Mouse (Mus musculus) ES-E14 (cell line): ENCODE data around the gene Magi1.

Experiments used
- CHD2 ChIP-seq: IDR thresholded peaks from 2 replicates; pipeline ENCODE4 v1.6.1; 2014; ENCODE audit warnings: mild to moderate bottlenecking, low read depth, low read length, inconsistent platforms
- MAFK ChIP-seq: IDR thresholded peaks from 2 replicates; pipeline ENCODE4 v1.6.1; 2014; ENCODE audit warnings: mild to moderate bottlenecking, low read depth, low read length, inconsistent platforms; ENCODE audit not compliant: insufficient read depth
- ZC3H11A ChIP-seq: IDR thresholded peaks from 2 replicates; pipeline ENCODE4 v1.6.1; 2012; ENCODE audit warnings: low read depth, mild to moderate bottlenecking, inconsistent platforms, low read length, borderline replicate concordance

GRCm38 (mm10) chr6:93874936-93875335 lies 408.8 kb downstream of the Magi1 start:
- no peak for TF ChIP-seq CHD2
- TF ChIP-seq MAFK = no peak
- TF ChIP-seq ZC3H11A = no peak
